Mouse (Mus musculus) stomach, postnatal 0 days (tissue): Measurements from ENCODE around the gene Cnn2. TPM values are rescaled to one million over a fixed set of nuclear protein-coding genes. Genes with fewer than 3 reads are reported as not detected.

Experiments
- ATAC-seq: fragments of 200-750 bp; cut with Nextera tagmentation; 2 replicates; pipeline ENCODE4 v1.8.0; 2017; ENCODE audit not compliant: low FRiP score, low TSS enrichment
- DNase-seq: peaks from one replicate; pipeline ENCODE4 v3.0.0-alpha.2; 2016; ENCODE audit warnings: low spot score
- H3K27ac ChIP-seq: fragments of 300-500 bp; sonication (generic); replicated peaks from 2 replicates; pipeline ENCODE4 v1.5.1; 2014; ENCODE audit warnings: mild to moderate bottlenecking, control low read depth
- H3K27me3 ChIP-seq: fragments of 300-500 bp; sonication (generic); 2 replicates; pipeline ENCODE4 v1.6.1; 2014; ENCODE audit warnings: low read length; ENCODE audit not compliant: control insufficient read depth, insufficient read depth
- H3K36me3 ChIP-seq: fragments of 300-500 bp; sonication (generic); 2 replicates; pipeline ENCODE4 v1.6.1; 2014; ENCODE audit warnings: low read length, mixed read lengths; ENCODE audit not compliant: control insufficient read depth, insufficient read depth
- H3K4me1 ChIP-seq: fragments of 300-500 bp; sonication (generic); replicated peaks from 2 replicates; pipeline ENCODE4 v1.6.1; 2014; ENCODE audit warnings: antibody characterized with exemption; ENCODE audit not compliant: control insufficient read depth, insufficient read depth
- H3K4me2 ChIP-seq: fragments of 300-500 bp; sonication (generic); replicated peaks from 2 replicates; pipeline ENCODE4 v1.6.1; 2014; ENCODE audit warnings: low read depth, mild to moderate bottlenecking, control low read depth, moderate library complexity
- H3K4me3 ChIP-seq: fragments of 300-500 bp; sonication (generic); 2 replicates; pipeline ENCODE4 v1.5.1; 2014; ENCODE audit warnings: low read depth, low read length, control low read depth
- H3K9ac ChIP-seq: fragments of 300-500 bp; sonication (generic); 2 replicates; pipeline ENCODE4 v1.6.1; 2014; ENCODE audit warnings: mild to moderate bottlenecking, low read length, control low read depth, mixed read lengths
- H3K9me3 ChIP-seq: fragments of 300-500 bp; sonication (generic); 2 replicates; pipeline ENCODE4 v1.6.1; 2016; ENCODE audit warnings: low read length; ENCODE audit not compliant: control insufficient read depth
- CTCF ChIP-seq: IDR thresholded peaks from 2 replicates; pipeline ENCODE4 v1.5.1; 2016; ENCODE audit warnings: antibody characterized with exemption, low read depth, mild to moderate bottlenecking, moderate library complexity
- EP300 ChIP-seq: optimal IDR thresholded peaks from 2 replicates; pipeline ENCODE3; 2016; ENCODE audit warnings: antibody characterized with exemption
- WGBS: fragments of 180-500 bp; shearing (Covaris S2); extraction: QIAGEN DNeasy Blood & Tissue Kit; methylation state at CpG from one replicate; pipeline ENCODE4 v1.1.7; 2014; 5-methylcytosine and 5-hydroxymethylcytosine counted together
- polyA plus RNA-seq: library from polyadenylated mRNA; unstranded; fragments of >200 nt; fragmentation: Nextera tagmentation; extraction: Ambion mirVana; gene quantifications from 2 replicates; pipeline ENCODE4 v1.2.1, GENCODE M21; 2015

The Cnn2 gene
- polyA plus RNA-seq, 1 experiment from 2014 or later, result 245 TPM

DNA sequence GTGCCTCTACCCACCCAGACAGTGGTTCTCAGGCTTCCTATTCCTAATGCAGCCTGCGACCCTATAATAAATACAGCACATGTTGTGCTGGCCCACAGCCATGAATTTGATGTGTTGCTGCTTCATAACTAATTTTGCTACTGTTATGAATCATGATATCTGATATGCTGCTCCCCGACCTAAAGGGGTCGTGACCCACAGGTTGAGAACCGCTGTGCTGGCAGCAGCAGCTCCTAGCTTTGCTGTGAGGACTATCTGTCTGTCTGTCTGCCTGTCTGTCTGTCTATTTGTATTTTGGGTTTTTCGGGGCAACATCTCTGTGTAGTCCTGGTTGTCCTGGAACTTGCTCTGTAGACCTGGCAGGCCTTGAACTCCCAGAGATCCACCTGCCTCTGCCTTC is 35.4 kb downstream of the Cnn2 start:
- Histone ChIP-seq H3K36me3 (no peaks in the 10 kb centered on the region), H3K27ac (no peak overlapping the region), H3K4me2 (no peak overlapping the region), H3K4me3 (no peak overlapping the region), H3K9ac (no peak overlapping the region), H3K4me1 (0 out of 2 replicates have a peak, but pooled peaks cover under 1% of the 10 kb centered on the region), H3K27me3 (no peaks in the 10 kb centered on the region), H3K9me3 (no peaks in the 10 kb centered on the region)
- no peak for ATAC-seq
- DNase-seq, result no peak
- 54% methylated on average over 5 of the region's 5 CpGs for WGBS
- TF ChIP-seq CTCF, result no peak
- no peak for TF ChIP-seq EP300

GRCm38 (mm10) chr10:80024229-80025043 is 36.1 kb downstream of the Cnn2 start:
- 0 out of 2 replicates have a peak overlapping the region, but pooled peaks have one; percentile 13 for H3K9ac ChIP-seq

GRCm38 (mm10) chr10:80025044-80025347 is 36.6 kb downstream of the Cnn2 start:
- H3K36me3 ChIP-seq, result no peaks in the 10 kb centered on the region
- WGBS, result 54% methylated on average over 4 of the region's 4 CpGs
- H3K27ac ChIP-seq, result peak overlapping the region; percentile 56; the same call in 1 of the 2 replicates
- ATAC-seq, result no peak
- no peaks in the 10 kb centered on the region for H3K27me3 ChIP-seq
- no peaks in the 10 kb centered on the region for H3K4me1 ChIP-seq
- no peak overlapping the region for H3K9ac ChIP-seq
- DNase-seq, result no peak
- no peak overlapping the region for H3K4me2 ChIP-seq
- TF ChIP-seq EP300 (no peak), CTCF (no peak)
- H3K4me3 ChIP-seq, result no peak overlapping the region
- H3K9me3 ChIP-seq, result no peaks in the 10 kb centered on the region

More at GRCm38 (mm10) chr10:80024229-80025043, 36.1 kb downstream of the Cnn2 start:
- H3K27me3 ChIP-seq, result no peaks in the 10 kb centered on the region
- H3K27ac ChIP-seq, result peak overlapping the region; percentile 56
- ATAC-seq, result no peak
- 74% methylated on average over 15 of the region's 15 CpGs for WGBS
- H3K4me1 ChIP-seq, result no peaks in the 10 kb centered on the region
- TF ChIP-seq EP300 (no peak), CTCF (no peak)
- no peak for DNase-seq
- no peak overlapping the region for H3K4me3 ChIP-seq
- H3K9me3 ChIP-seq, result no peaks in the 10 kb centered on the region
- no peaks in the 10 kb centered on the region for H3K36me3 ChIP-seq
- H3K4me2 ChIP-seq, result no peak overlapping the region

DNA sequence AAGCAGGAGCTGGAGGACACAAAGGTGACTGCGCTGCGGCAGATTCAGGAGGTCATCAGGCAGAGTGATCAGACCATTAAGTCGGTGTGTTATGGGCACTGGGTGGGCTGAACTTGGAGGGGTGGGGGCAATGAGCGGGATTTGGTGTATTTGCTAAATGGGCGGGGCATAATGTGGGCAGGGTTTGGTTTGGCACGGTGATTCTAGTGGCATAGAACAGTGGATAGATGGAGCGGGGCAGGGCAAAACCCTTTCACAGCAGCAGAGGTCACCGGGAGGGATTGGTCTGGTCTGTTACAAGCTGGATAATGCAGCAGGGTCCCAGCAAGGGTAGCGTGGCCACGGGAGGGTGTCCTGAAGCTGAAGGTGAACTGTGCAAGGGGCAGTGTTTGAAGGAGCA is 37.1 kb downstream of the Cnn2 start:
- no peak for TF ChIP-seq CTCF
- no peak for TF ChIP-seq EP300
- H3K27me3 ChIP-seq, result no peaks in the 10 kb centered on the region
- no peaks in the 10 kb centered on the region for H3K9me3 ChIP-seq
- H3K9ac ChIP-seq, result no peak overlapping the region
- no peak overlapping the region for H3K4me2 ChIP-seq
- H3K36me3 ChIP-seq, result no peaks in the 10 kb centered on the region
- 0 out of 2 replicates have a peak, but pooled peaks have one; percentile 1 for ATAC-seq
- H3K4me3 ChIP-seq, result no peak overlapping the region
- H3K27ac ChIP-seq, result no peak overlapping the region
- no peak for DNase-seq
- no peaks in the 10 kb centered on the region for H3K4me1 ChIP-seq
- 65% methylated on average over 10 of the region's 10 CpGs for WGBS

DNA sequence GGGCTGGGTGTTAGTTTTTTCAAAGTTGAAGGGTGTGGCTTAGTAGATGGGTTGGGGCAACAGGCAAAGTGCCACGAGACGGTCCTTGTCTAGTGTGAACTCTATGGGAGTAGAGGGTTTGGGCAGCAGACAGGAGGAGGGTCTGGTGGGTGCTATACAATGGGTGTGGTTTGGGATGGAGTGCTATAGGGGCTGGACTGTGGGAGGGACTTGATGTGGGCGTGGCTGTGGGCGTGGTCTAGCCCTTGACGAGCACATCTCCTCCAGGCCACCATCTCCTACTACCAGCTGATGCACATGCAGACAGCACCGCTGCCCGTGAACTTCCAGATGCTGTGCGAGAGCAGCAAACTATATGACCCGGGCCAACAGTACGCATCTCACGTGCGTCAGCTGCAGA is 37.5 kb downstream of the Cnn2 start:
- H3K27ac ChIP-seq, result no peak overlapping the region
- peak; percentile 4; the same call in 1 of the 2 replicates for ATAC-seq
- H3K9ac ChIP-seq, result no peak overlapping the region

More for the DNA sequence above, 37.5 kb downstream of the Cnn2 start:
- TF ChIP-seq EP300, result no peak
- TF ChIP-seq CTCF, result no peak
- Histone ChIP-seq H3K36me3 (no peaks in the 10 kb centered on the region), H3K27me3 (no peaks in the 10 kb centered on the region), H3K4me3 (no peak overlapping the region), H3K4me2 (no peak overlapping the region), H3K4me1 (no peaks in the 10 kb centered on the region), H3K9me3 (no peaks in the 10 kb centered on the region)
- WGBS, result 51% methylated on average over 12 of the region's 12 CpGs
- DNase-seq, result no peak
